Mouse (Mus musculus) small intestine, adult 2 months (tissue): ENCODE measurements around the gene BC017158.

Experiments
- CTCF ChIP-seq: fragments of 200-500 bp; IDR thresholded peaks from 2 replicates; pipeline ENCODE4 v1.5.1; 2012; ENCODE audit warnings: low read depth, mild to moderate bottlenecking, control low read depth, inconsistent platforms, low read length, moderate library complexity, mixed read lengths; ENCODE audit not compliant: insufficient replicate concordance, insufficient read length; ENCODE audit errors: extremely low read depth
- POLR2A ChIP-seq: fragments of 200-500 bp; IDR thresholded peaks from 2 replicates; pipeline ENCODE4 v1.6.1; 2012; ENCODE audit warnings: low read depth, mild to moderate bottlenecking, control low read depth, inconsistent platforms, low read length, moderate library complexity

DNA sequence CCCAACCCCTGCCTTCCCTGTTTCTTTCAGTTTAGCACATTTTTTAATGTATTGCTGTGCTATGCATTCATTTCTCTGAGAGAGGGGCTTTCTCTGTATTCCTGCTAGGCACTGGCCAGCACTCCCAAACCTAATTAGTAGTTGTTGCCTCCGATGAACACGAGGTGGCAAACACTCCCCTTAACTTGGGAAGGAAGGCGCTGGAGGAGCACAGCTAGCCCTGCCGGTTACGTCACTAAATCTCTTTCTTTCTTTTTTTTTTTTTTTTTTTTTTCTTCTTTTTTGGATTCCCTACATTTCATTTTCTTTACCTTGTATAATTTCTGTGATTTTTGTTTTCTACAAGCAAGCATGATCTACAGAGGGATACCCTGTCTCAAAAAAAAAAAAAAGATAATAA, 6.9 kb upstream of the BC017158 start:
- TF ChIP-seq CTCF (peak; percentile 46; the same call in 1 of the 2 replicates), POLR2A (no peak)
